Mouse (Mus musculus) heart, postnatal 0 days (tissue): ENCODE results near the gene Nr2f6. TPM values are rescaled to one million over a fixed set of nuclear protein-coding genes. Genes with fewer than 3 reads are reported as not detected.

Experiments
- ATAC-seq: fragments of 200-750 bp; cut with Nextera tagmentation; 2 replicates; pipeline ENCODE4 v1.8.0; 2017; ENCODE audit warnings: low read depth, moderate number of reproducible peaks, moderate library complexity; ENCODE audit not compliant: insufficient read depth
- DNase-seq: peaks from one replicate; pipeline ENCODE4 v3.0.0-alpha.2; 2016; ENCODE audit warnings: low spot score
- H3K27ac ChIP-seq: fragments of 300-500 bp; sonication (generic); 2 replicates; pipeline ENCODE4 v1.5.1; 2014; ENCODE audit warnings: low read depth, mild to moderate bottlenecking
- H3K27me3 ChIP-seq: fragments of 300-500 bp; sonication (generic); 2 replicates; pipeline ENCODE4 v1.6.1; 2014; ENCODE audit warnings: low read length, mixed read lengths; ENCODE audit not compliant: control insufficient read depth, insufficient read depth
- H3K36me3 ChIP-seq: fragments of 300-500 bp; sonication (generic); replicated peaks from 2 replicates; pipeline ENCODE4 v1.6.1; 2014; ENCODE audit warnings: low read length, mixed read lengths; ENCODE audit not compliant: control insufficient read depth, insufficient read depth
- H3K4me1 ChIP-seq: fragments of 300-500 bp; sonication (generic); 2 replicates; pipeline ENCODE4 v1.6.1; 2014; ENCODE audit warnings: antibody characterized with exemption; ENCODE audit not compliant: control insufficient read depth, insufficient read depth
- H3K4me2 ChIP-seq: fragments of 300-500 bp; sonication (generic); 2 replicates; pipeline ENCODE4 v1.6.1; 2014; ENCODE audit warnings: low read depth, mild to moderate bottlenecking, low read length, moderate library complexity
- H3K4me3 ChIP-seq: fragments of 300-500 bp; sonication (generic); 2 replicates; pipeline ENCODE4 v1.5.1; 2014; ENCODE audit warnings: low read depth, low read length
- H3K9ac ChIP-seq: fragments of 300-500 bp; sonication (generic); replicated peaks from 2 replicates; pipeline ENCODE4 v1.6.1; 2014; ENCODE audit warnings: low read depth, low read length, mixed read lengths
- H3K9me3 ChIP-seq: fragments of 300-500 bp; sonication (generic); replicated peaks from 2 replicates; pipeline ENCODE4 v1.6.1; 2016; ENCODE audit warnings: low read length; ENCODE audit not compliant: control insufficient read depth
- CTCF ChIP-seq: IDR thresholded peaks from 2 replicates; pipeline ENCODE4 v1.5.1; 2016; ENCODE audit warnings: antibody characterized with exemption, control low read depth, low read depth
- EP300 ChIP-seq: IDR thresholded peaks from 2 replicates; pipeline ENCODE4 v1.6.1; 2016; ENCODE audit warnings: antibody characterized with exemption, low read depth
- WGBS: fragments of 180-500 bp; shearing (Covaris S2); extraction: QIAGEN DNeasy Blood & Tissue Kit; methylation state at CpG from one replicate; pipeline ENCODE4 v1.1.7; 2014; 5-methylcytosine and 5-hydroxymethylcytosine counted together
- polyA plus RNA-seq: library from polyadenylated mRNA; unstranded; fragments of >200 nt; fragmentation: Nextera tagmentation; extraction: Ambion mirVana; gene quantifications from 2 replicates; pipeline ENCODE4 v1.2.1, GENCODE M21; 2015
- total RNA-seq: library from RNA; depleted of rRNA; stranded (reverse); fragments of >200 nt; gene quantifications from 2 replicates; pipeline ENCODE4 v1.2.3, GENCODE M21; 2014; ENCODE audit warnings: low replicate concordance

The Nr2f6 gene
- total and polyA plus RNA-seq, 2 experiments from 2014 or later: 38.3 to 162 TPM

DNA sequence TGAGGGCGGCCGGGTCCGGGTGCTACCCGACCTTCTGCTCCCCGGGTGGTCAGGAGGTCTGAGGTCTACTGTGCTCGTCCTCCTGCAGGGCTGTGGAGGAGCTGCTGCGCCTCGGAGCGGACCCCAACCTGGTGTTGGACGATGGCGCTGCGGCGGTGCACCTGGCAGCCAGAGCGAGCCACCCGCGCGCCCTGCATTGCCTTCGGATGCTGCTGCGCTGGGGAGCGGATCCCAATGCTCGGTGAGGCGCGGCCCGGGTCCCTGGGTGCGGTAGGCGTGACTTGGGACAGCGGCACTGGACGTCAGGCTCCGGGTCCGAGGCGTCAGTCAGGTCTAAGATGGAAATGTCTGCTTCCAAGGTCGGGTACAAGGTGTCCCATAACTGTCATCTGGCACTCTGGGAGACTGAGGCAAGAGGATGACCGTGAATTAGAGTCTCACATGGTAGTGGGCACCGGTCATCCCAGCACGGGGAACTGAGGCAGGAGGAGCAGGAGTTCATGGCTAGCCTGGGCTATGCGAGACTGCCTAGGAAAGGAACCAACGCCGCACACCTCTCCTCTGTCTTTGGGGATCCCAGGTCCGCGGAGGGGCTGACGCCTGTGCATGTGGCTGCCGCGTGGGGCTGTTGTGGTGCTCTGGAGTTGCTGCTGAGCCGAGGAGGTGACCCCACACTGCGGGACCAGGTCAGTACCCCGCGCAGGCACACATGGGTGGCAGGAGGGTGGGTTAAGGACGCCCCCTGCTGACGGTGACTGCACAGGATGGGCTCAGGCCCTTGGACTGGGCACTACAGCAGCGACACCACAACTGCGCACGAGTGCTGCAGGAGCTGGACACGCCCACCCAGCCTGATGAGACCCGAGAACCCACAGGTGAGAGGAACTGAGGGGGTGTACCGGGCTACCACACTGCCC lies 24.6 kb upstream of the Nr2f6 start:
- peaks cover 13% of the 10 kb centered on the region; the same call in 1 of the 2 replicates for H3K36me3 ChIP-seq
- H3K9ac ChIP-seq: peak overlapping the region; percentile 57
- H3K27me3 ChIP-seq: no peaks in the 10 kb centered on the region
- ATAC-seq (peak; percentile 67), DNase-seq (peak; percentile 47)
- H3K27ac ChIP-seq: no peak overlapping the region
- H3K9me3 ChIP-seq: no peaks in the 10 kb centered on the region
- WGBS: under 1% methylated on average over 55 of the region's 55 CpGs
- TF ChIP-seq CTCF (peak; percentile 63), EP300 (no peak)
- peak overlapping the region; percentile 91 for H3K4me2 ChIP-seq
- H3K4me3 ChIP-seq: peak overlapping the region; percentile 61
- peaks cover 11% of the 10 kb centered on the region for H3K4me1 ChIP-seq

DNA sequence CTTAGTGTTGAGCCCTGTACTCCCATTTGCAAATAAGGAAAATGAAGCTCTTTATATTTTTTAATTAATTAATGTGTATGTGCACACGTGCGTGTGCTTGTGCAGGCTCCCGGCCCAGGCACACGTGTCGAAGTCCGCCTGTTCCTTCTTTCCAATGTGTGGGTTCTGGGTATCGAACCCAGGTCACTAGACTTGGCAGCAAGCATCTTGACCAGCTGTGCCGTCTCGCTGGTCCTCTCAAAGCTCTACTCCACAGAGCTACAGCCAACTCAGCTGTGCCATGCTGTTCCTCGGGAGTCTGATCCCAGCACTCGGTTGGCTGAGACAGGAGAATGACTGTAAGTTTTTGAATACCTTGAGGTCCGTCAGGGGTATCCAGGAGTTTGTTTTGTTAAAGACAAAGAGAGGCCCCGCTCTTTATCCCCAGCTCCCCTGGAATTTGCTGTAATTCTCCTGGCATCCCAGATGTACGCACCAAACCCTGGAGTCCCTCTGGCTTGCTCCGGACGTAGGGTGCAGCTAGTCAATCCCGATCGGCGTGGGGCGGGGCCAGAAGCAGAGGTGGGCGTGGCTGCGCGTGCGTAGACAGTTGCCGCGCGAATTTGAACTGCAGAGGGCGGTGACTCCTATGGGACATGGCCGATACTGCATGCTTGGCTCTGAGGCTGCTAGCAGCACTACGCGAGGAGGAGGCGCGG lies 23.8 kb upstream of the Nr2f6 start, which contains the start of gene Ankle1:
Ankle1 (plus strand) TSS at position 610 of the 698 bp plus-strand sequence.
- Histone ChIP-seq H3K27me3 (no peaks in the 10 kb centered on the region), H3K36me3 (peaks cover 13% of the 10 kb centered on the region; the same call in 1 of the 2 replicates), H3K9ac (peak within 1 kb of the TSS; percentile 57), H3K4me3 (peak within 1 kb of the TSS; percentile 61), H3K27ac (no peak within 1 kb of the TSS), H3K9me3 (no peaks in the 10 kb centered on the region), H3K4me1 (peaks cover 11% of the 10 kb centered on the region), H3K4me2 (peak within 1 kb of the TSS; percentile 91)
- TF ChIP-seq EP300 (no peak), CTCF (peak; percentile 64)
- WGBS: 15% methylated on average over 33 of the region's 33 CpGs
- DNase-seq (peak; percentile 89), ATAC-seq (peak; percentile 93)

DNA sequence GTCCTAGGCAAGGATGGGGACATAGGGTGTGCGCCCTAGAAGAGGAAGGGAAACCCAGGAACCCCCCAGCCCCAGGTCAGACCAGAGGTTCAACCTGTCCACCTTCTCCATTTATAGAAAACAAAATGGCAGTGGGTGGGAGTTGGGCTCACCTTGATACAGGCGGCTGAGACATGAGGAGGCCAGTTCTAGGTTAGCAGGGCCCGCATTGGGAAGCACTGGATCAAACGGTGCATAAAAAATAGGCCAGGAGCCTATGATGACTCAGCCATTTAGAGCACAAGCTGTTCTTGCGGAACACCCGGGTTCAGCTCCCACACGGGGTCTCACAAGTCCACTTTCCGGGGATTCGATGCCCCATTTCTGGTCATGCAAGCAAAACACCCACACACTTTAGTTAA lies 23.2 kb upstream of the Nr2f6 start:
- peaks cover 14% of the 10 kb centered on the region; the same call in 1 of the 2 replicates for H3K36me3 ChIP-seq
- WGBS: 80% methylated on average over 9 of the region's 9 CpGs
- H3K27ac ChIP-seq: no peak overlapping the region
- no peaks in the 10 kb centered on the region for H3K9me3 ChIP-seq
- H3K4me1 ChIP-seq: peaks cover 11% of the 10 kb centered on the region
- H3K9ac ChIP-seq: no peak overlapping the region
- DNase-seq (no peak), ATAC-seq (no peak)
- TF ChIP-seq EP300 (no peak), CTCF (no peak)
- H3K4me3 ChIP-seq: no peak overlapping the region
- H3K4me2 ChIP-seq: no peak overlapping the region
- H3K27me3 ChIP-seq: no peaks in the 10 kb centered on the region

DNA sequence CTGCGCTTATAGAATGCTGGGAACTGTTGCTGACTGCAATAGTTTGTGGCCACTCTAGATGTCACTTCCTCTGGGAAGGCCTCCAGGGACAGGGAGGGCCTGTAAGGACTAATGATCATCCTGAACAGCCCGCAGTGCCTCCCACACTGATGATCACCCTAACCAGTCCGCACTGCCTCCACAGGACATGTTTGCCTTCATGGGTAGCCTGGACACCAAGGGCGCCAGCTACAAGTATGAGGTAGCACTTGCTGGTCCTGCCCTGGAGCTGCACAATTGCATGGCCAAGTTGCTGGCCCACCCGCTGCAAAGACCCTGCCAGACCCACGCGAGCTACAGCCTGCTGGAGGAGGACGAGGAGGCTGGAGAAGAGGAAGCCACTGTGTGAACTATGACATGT lies 22.3 kb upstream of the Nr2f6 start:
- H3K9me3 ChIP-seq: no peaks in the 10 kb centered on the region
- DNase-seq (no peak), ATAC-seq (no peak)
- H3K4me1 ChIP-seq: peaks cover 11% of the 10 kb centered on the region
- H3K4me2 ChIP-seq: no peak overlapping the region
- no peak overlapping the region for H3K27ac ChIP-seq
- no peak overlapping the region for H3K9ac ChIP-seq
- no peaks in the 10 kb centered on the region for H3K27me3 ChIP-seq
- H3K36me3 ChIP-seq: peaks cover 22% of the 10 kb centered on the region
- TF ChIP-seq CTCF (no peak), EP300 (no peak)
- no peak overlapping the region for H3K4me3 ChIP-seq
- 86% methylated on average over 8 of the region's 8 CpGs for WGBS

DNA sequence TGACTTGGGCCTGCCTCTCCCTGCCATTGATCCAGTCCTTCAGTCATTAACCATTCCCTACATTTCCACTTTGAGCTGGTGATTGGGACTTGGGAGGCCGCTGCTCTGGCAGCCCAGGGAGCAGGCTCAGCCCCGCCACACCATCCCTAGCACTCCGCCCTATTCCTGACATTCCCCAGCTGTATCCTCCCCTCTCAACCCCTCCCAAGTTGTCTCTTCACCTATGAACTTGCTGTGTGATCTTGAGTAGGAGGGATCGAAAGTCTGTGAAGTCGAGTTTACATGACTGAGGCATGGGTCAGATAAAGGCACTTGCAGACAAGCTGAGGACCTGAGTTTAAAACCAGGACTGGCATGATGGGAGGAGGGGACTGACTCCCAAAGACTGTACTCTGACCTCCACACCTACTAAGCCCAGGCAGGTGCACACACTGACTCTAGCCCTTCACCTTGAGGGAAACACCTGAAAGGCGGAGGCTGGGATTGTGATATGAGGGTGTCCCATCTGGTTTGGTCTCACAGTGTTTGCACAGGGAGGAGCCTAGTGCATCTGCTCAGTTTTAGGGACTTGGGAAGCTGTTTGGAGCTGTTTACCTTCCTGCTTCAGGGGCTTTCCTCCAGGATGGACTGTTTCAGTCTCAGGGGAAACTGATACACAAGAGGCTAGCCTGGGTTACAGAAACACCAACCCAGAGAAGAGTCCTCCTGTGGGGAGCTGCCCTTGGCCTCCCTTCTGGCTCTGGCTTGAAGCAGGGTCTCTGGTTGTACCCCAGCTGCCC lies 21.5 kb upstream of the Nr2f6 start:
- Histone ChIP-seq H3K27me3 (no peaks in the 10 kb centered on the region), H3K9ac (no peak overlapping the region), H3K36me3 (peaks cover 22% of the 10 kb centered on the region), H3K4me2 (no peak overlapping the region), H3K27ac (no peak overlapping the region), H3K4me1 (peaks cover 11% of the 10 kb centered on the region), H3K4me3 (no peak overlapping the region), H3K9me3 (no peaks in the 10 kb centered on the region)
- TF ChIP-seq EP300 (no peak), CTCF (no peak)
- no peak for ATAC-seq
- no peak for DNase-seq
- WGBS: 76% methylated on average over 6 of the region's 6 CpGs
